Mouse (Mus musculus) B cell, adult 2 months (primary cell): ENCODE measurements around the gene Gdf9.

Experiments
- DNase-seq, 2 experiments: peaks; one replicate each; pipeline ENCODE4 v3.0.0; 2022

Gdf9 gene

GRCm38 (mm10) chr11:53446183-53446582, 15.4 kb downstream of the Gdf9 start:
- DNase-seq = no peak

- no peak for DNase-seq
These were observed 17.2 kb downstream of the Gdf9 start for GRCm38 (mm10) chr11:53447996-53448395.

GRCm38 (mm10) chr11:53448529-53448928, 17.7 kb downstream of the Gdf9 start:
- DNase-seq = no peak

- no peak for DNase-seq
These were observed 19.4 kb downstream of the Gdf9 start for GRCm38 (mm10) chr11:53450070-53450705.

- no peak for DNase-seq
These were observed 20.5 kb downstream of the Gdf9 start for GRCm38 (mm10) chr11:53451361-53451760.

GRCm38 (mm10) chr11:53452396-53452795, 21.6 kb downstream of the Gdf9 start:
- no peak for DNase-seq

GRCm38 (mm10) chr11:53453031-53453430, 22.2 kb downstream of the Gdf9 start:
- no peak for DNase-seq

- DNase-seq = no peak
These were observed 25.9 kb downstream of the Gdf9 start, which contains the start of the genes Gm10447 and Shroom1 for GRCm38 (mm10) chr11:53456474-53457371. Gene Gm10447, minus strand, starts transcription at chr11:53457110. Gene Shroom1, plus strand, starts transcription at chr11:53457205.

- DNase-seq = peak in 1 of 2 experiments; percentile 13
These were observed 26.6 kb downstream of the Gdf9 start for GRCm38 (mm10) chr11:53457372-53457954.

GRCm38 (mm10) chr11:53458996-53459395, 28.2 kb downstream of the Gdf9 start:
- no peak for DNase-seq

- DNase-seq = no peak
These were observed 29.4 kb downstream of the Gdf9 start for GRCm38 (mm10) chr11:53460192-53460591.

GRCm38 (mm10) chr11:53461727-53462126, 30.9 kb downstream of the Gdf9 start:
- DNase-seq = no peak

GRCm38 (mm10) chr11:53463551-53464424, 33.0 kb downstream of the Gdf9 start:
- no peak for DNase-seq

GRCm38 (mm10) chr11:53466231-53466971, 35.6 kb downstream of the Gdf9 start:
- DNase-seq = peak; percentile 33 to 36

GRCm38 (mm10) chr11:53469294-53469967, 38.6 kb downstream of the Gdf9 start:
- DNase-seq = no peak

- DNase-seq = peak; percentile 86
These were observed 39.3 kb downstream of the Gdf9 start, which contains the start of gene Gm9837 for GRCm38 (mm10) chr11:53469968-53470695. Gene Gm9837, minus strand, starts transcription at chr11:53470479.

GRCm38 (mm10) chr11:53472709-53473108, 41.9 kb downstream of the Gdf9 start:
- no peak for DNase-seq

- no peak for DNase-seq
These were observed 44.8 kb downstream of the Gdf9 start for GRCm38 (mm10) chr11:53475620-53476019.

GRCm38 (mm10) chr11:53477833-53478232, 47.0 kb downstream of the Gdf9 start:
- DNase-seq = no peak
